Mouse (Mus musculus): ENCODE results near the gene Basp1. TPM values are rescaled to one million over a fixed set of nuclear protein-coding genes. Genes with fewer than 3 reads are reported as not detected.

The Basp1 gene
- total RNA-seq, 1 experiment from 2014 or later: 32.6 TPM

- ATAC-seq (ENCODE audit: extremely low read depth, insufficient number of reproducible peaks, low FRiP score, poor library complexity, severe bottlenecking): no peak
Observed at GRCm38 (mm10) chr15:25428551-25428950, 15.0 kb upstream of the Basp1 start.

- no peak for ATAC-seq (ENCODE audit: extremely low read depth, insufficient number of reproducible peaks, low FRiP score, poor library complexity, severe bottlenecking)
Observed at GRCm38 (mm10) chr15:25420266-25420665, 6.7 kb upstream of the Basp1 start.

GRCm38 (mm10) chr15:25416367-25416766, 2.8 kb upstream of the Basp1 start:
- no peak for ATAC-seq (ENCODE audit: extremely low read depth, insufficient number of reproducible peaks, low FRiP score, poor library complexity, severe bottlenecking)

DNA sequence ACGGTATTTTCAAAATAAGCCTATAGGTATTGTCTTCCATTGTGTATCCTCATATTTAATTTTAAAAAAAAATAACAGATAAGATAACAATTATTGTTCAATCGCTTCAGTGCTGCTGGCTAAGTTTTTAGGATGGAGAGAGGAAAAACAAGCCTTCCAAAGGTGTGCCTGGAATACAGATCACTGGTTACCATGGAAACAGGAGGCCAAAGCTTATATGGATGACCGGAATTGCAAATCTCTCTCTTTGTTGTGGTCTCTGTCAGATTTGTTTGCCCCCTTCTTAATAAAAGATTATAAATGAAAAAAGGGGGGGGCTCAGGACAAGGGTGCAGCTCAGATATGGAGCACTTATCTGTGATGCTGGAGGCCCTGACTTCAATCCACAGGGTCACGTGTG, 2.4 kb upstream of the Basp1 start:
- no peak for ATAC-seq (ENCODE audit: extremely low read depth, insufficient number of reproducible peaks, low FRiP score, poor library complexity, severe bottlenecking)

DNA sequence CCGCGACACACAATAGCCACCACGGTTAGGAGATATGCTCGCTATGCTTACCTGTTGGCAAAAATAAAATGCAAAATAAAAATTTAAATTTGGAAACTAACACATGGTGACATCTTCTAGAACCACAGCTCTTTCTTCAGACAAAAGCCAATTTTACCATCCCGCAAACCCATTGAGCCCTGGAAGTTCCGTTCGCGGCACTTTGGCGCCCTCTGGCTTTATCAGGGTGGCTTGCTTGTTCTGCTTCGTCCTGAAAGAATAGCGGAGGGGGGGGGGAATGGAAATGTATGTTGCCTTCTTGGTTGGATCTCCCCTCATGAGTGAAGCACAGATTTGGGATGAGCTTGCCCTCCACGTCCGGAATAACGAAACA, 1.2 kb upstream of the Basp1 start:
- peak; percentile 74 for ATAC-seq (ENCODE audit: extremely low read depth, insufficient number of reproducible peaks, low FRiP score, poor library complexity, severe bottlenecking)

GRCm38 (mm10) chr15:25414011-25414746, 615 bp upstream of the Basp1 start:
- ATAC-seq (ENCODE audit: extremely low read depth, insufficient number of reproducible peaks, low FRiP score, poor library complexity, severe bottlenecking): peak; percentile 25

DNA sequence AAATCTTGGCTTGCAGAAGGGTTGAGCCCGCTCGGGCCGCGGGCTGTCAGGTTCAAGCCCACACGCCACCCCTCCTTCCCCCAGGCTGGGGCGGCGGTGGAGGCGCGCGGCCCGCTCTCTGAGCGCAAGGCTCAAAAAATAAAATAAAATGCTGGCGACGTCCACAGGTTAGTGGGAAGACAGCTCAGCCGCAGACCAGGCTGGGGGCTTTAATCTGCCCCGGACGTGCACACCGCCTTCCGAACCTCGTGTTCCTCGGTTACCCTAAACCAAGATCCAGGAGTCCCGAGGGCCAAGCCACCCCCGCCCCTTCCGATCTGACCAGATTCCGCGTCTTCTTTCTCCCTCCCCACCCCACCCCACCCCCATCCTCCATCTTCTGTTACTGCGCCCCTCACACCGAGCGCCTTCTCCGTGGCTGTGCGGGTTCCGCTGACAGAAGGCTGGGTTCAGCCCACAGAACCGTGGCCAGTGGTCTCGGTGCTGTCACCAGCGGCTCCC, 753 bp downstream of the Basp1 start:
- ATAC-seq (ENCODE audit: extremely low read depth, insufficient number of reproducible peaks, low FRiP score, poor library complexity, severe bottlenecking): no peak

DNA sequence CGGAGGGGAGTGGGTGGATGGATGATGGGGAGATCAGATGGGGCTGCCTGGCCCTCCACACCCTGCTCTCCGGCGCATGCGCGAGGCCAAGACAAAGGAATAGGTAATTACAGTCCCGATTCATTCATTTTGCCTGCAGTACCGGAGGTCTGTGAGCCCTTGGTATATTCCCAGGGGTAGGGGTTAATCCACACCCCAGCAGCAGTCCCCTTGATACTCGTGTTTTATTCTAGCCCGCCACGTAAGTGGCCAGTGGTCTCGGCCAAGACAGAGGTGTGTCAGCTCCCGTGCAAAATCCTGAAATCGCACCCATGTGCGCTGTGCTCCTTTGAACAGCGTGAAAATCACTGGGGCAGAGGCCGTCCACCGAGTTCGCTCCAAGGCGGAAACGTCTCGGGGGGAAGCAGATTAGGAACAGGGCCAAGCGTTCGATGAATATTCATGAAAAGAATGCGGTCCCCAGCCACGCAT, 1.4 kb downstream of the Basp1 start:
- ATAC-seq (ENCODE audit: extremely low read depth, insufficient number of reproducible peaks, low FRiP score, poor library complexity, severe bottlenecking): no peak

GRCm38 (mm10) chr15:25411461-25411860, 2.1 kb downstream of the Basp1 start:
- ATAC-seq (ENCODE audit: extremely low read depth, insufficient number of reproducible peaks, low FRiP score, poor library complexity, severe bottlenecking): no peak

GRCm38 (mm10) chr15:25405926-25406325, 7.6 kb downstream of the Basp1 start:
- ATAC-seq (ENCODE audit: extremely low read depth, insufficient number of reproducible peaks, low FRiP score, poor library complexity, severe bottlenecking): no peak

DNA sequence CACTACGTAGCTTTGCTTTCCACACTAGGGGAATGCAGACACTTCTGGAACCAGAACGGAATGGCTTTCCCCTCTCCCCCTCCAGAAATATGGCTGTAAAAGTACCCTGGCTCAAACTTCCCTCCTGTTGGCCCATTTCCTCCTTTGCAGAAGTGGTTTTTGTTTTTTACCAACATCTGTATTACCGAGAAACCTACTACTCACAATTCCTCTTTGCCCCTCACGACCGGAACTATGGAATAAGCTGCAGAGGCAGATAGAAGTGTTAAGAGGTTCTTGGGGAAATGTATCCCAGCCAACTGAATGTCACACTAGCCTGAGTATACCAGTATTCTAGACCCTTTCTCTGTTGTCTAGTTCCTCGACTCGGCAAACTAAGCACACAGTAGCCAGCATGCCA, 9.7 kb downstream of the Basp1 start:
- no peak for ATAC-seq (ENCODE audit: extremely low read depth, insufficient number of reproducible peaks, low FRiP score, poor library complexity, severe bottlenecking)

DNA sequence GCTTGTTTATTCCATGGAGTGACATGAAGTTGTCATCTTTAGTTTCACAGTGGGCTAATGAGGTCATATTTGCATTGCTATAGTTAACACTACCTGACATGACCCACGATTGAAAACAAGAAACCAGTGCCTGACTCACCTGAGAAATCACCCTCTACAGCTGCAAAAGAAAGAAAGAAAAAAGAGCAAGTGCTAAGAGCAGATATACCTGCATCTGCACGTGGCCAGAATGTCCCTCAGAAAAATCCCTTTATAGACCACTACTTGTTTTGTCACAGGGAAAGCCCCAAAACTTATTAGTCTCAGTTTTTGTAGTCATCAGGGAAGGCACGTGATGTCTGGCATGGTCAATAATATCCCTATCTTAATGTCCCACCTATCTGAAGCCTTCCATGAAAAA, 11.6 kb downstream of the Basp1 start:
- no peak for ATAC-seq (ENCODE audit: extremely low read depth, insufficient number of reproducible peaks, low FRiP score, poor library complexity, severe bottlenecking)

GRCm38 (mm10) chr15:25400276-25400675, 13.3 kb downstream of the Basp1 start:
- ATAC-seq (ENCODE audit: extremely low read depth, insufficient number of reproducible peaks, low FRiP score, poor library complexity, severe bottlenecking): no peak

DNA sequence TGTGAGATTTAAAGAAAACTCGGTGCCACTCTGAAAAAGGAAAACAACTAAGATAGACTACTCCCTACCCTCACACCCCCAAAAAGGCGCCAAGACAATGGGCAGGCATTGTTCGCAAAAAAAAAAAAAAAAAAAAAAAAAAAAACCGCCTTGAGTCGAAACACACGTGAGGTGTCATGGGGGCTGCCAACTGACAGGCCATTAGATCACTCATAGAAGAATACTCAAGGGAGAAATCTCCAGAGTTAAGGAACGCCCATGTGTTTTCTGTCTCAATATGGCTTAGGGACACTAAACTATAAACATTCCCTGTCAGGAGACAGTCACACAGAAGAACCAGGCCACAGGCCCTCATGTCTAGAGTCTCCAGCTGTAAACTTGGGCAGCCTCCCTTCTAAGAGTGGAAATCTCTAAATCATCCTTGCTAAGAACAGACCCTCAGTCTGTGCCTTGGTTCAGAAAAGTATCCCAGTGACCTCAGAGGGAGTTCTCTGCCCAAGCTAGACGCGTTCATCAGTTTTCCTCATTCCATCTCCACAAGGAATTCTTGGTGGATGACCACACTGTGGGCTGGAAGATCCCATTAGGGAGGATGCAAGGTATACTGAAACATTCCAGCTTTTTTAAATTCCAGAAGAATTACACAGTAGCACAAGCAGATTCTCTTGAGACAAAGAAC, 17.5 kb downstream of the Basp1 start:
- ATAC-seq (ENCODE audit: extremely low read depth, insufficient number of reproducible peaks, low FRiP score, poor library complexity, severe bottlenecking): no peak

DNA sequence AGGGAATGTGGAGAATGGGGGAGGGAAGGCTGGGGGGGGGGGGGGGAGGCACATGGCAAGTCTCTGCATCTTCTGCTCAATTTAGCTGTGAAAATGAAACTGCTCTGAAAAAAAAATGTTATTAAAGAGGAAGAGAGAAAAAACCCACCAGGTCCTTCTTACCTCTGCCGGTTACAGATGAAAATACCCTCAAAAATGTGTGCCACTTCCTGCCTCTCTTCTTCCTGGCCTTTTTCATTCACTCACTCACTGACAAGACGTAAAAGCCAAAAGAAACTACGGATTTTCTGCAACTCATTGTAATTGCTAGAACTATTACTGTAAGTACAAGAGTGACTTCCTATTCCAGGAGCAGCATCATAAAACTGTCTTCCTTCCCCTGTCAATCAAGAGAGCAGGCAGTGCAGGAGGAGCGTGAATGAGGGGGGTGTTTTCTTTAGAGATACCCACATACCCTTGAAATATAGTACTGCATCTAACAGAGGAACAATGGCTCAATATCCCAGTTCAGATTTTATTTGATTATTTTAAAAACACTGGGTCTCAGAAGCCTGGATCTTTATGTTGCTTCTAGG, 21.0 kb downstream of the Basp1 start:
- ATAC-seq (ENCODE audit: extremely low read depth, insufficient number of reproducible peaks, low FRiP score, poor library complexity, severe bottlenecking): 0 out of 2 replicates have a peak, but pooled peaks have one; percentile 21

GRCm38 (mm10) chr15:25391210-25391609, 22.4 kb downstream of the Basp1 start:
- ATAC-seq (ENCODE audit: extremely low read depth, insufficient number of reproducible peaks, low FRiP score, poor library complexity, severe bottlenecking): no peak

DNA sequence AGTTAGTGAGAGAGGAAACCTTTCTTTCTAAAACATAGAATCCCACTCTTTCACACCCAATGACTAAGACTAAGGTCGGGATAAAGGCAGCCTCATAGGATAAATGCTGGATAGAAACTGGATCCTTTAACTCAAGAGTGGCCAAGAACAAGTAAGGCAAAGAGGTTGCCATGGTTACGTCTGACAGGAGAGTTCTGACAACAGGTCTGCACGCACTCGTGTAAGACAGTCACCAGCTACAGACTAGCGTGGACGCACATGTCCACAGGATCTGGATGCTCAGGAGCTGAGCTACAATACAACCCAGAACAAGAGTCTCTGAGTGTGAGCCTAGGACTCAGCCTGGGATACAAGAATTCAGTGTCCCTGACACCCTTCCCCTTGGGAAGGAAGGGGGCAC, 26.0 kb downstream of the Basp1 start:
- ATAC-seq (ENCODE audit: extremely low read depth, insufficient number of reproducible peaks, low FRiP score, poor library complexity, severe bottlenecking): no peak

GRCm38 (mm10) chr15:25380051-25380450, 33.5 kb downstream of the Basp1 start:
- no peak for ATAC-seq (ENCODE audit: extremely low read depth, insufficient number of reproducible peaks, low FRiP score, poor library complexity, severe bottlenecking)

- ATAC-seq (ENCODE audit: extremely low read depth, insufficient number of reproducible peaks, low FRiP score, poor library complexity, severe bottlenecking): no peak
Observed at GRCm38 (mm10) chr15:25378707-25379106, 34.9 kb downstream of the Basp1 start.

- ATAC-seq (ENCODE audit: extremely low read depth, insufficient number of reproducible peaks, low FRiP score, poor library complexity, severe bottlenecking): no peak
Observed at GRCm38 (mm10) chr15:25376914-25377313, 36.6 kb downstream of the Basp1 start.

Measured in neutrophil, adult 5-6 weeks (primary cell).